Mouse (Mus musculus): ENCODE data around the gene Arl8b. TPM values are rescaled to one million over a fixed set of nuclear protein-coding genes. Genes with fewer than 3 reads are reported as not detected.
"Not testable (repeated sequence)": the region's sequence is repeated elsewhere in the genome, so short reads cannot be mapped to it uniquely, and the experiment has no call there.

Gene Arl8b
- total RNA-seq, 2 experiments from 2014 or later: 97.1 to 101 TPM

GRCm38 (mm10) chr6:108835765-108836691 is 53.1 kb downstream of the Arl8b start:
- DNase-seq: peak; percentile 30 to 63

- no peak for DNase-seq
These were observed 54.2 kb downstream of the Arl8b start for GRCm38 (mm10) chr6:108837081-108837480.

- DNase-seq: no peak
These were observed 55.1 kb downstream of the Arl8b start for GRCm38 (mm10) chr6:108837958-108838357.

GRCm38 (mm10) chr6:108839432-108839831 is 56.5 kb downstream of the Arl8b start:
- DNase-seq: no peak

- no peak for DNase-seq
These were observed 58.2 kb downstream of the Arl8b start for GRCm38 (mm10) chr6:108840861-108841640.

- DNase-seq: no peak
These were observed 60.8 kb downstream of the Arl8b start for GRCm38 (mm10) chr6:108843664-108844063.

- DNase-seq: no peak
These were observed 61.2 kb downstream of the Arl8b start for GRCm38 (mm10) chr6:108844093-108844492.

- DNase-seq: no peak
These were observed 61.9 kb downstream of the Arl8b start for GRCm38 (mm10) chr6:108844771-108845170.

GRCm38 (mm10) chr6:108852088-108852670 is 69.3 kb downstream of the Arl8b start:
- no peak for DNase-seq

- DNase-seq: no peak
These were observed 70.1 kb downstream of the Arl8b start for GRCm38 (mm10) chr6:108852986-108853385.

- no peak for DNase-seq
These were observed 75.7 kb downstream of the Arl8b start for GRCm38 (mm10) chr6:108858583-108858982.

- DNase-seq: no peak
These were observed 78.3 kb downstream of the Arl8b start for GRCm38 (mm10) chr6:108861226-108861625.

- DNase-seq: peak in 1 of 2 experiments; percentile 22
These were observed 79.6 kb downstream of the Arl8b start for GRCm38 (mm10) chr6:108862548-108862947.

GRCm38 (mm10) chr6:108866317-108866716 is 83.4 kb downstream of the Arl8b start:
- DNase-seq: no peak

- not testable (repeated sequence) for DNase-seq
These were observed 86.1 kb downstream of the Arl8b start for GRCm38 (mm10) chr6:108869031-108869430.

- no peak for DNase-seq
These were observed 87.5 kb downstream of the Arl8b start for GRCm38 (mm10) chr6:108870421-108870820.

- no peak for DNase-seq
These were observed 88.4 kb downstream of the Arl8b start for GRCm38 (mm10) chr6:108871251-108871650.

Other genes starting within 250 kb of the Arl8b start
- 10 to 100 TPM; 25.9 to 33.9 TPM for gene Bhlhe40, start 122.5 kb upstream of the Arl8b start, total RNA-seq (2021)
- gene Edem1, start 45.5 kb downstream of the Arl8b start, total RNA-seq (2021): 10 to 100 TPM; 11.7 to 18.7 TPM